Mouse (Mus musculus): ENCODE results near the gene Adgrl3. TPM values are rescaled to one million over a fixed set of nuclear protein-coding genes. Genes with fewer than 3 reads are reported as not detected.
"Not testable (repeated sequence)": the region's sequence is repeated elsewhere in the genome, so short reads cannot be mapped to it uniquely, and the experiment has no call there.

The Adgrl3 gene
- polyA plus RNA-seq, 1 experiment, result 63.0 TPM

DNA sequence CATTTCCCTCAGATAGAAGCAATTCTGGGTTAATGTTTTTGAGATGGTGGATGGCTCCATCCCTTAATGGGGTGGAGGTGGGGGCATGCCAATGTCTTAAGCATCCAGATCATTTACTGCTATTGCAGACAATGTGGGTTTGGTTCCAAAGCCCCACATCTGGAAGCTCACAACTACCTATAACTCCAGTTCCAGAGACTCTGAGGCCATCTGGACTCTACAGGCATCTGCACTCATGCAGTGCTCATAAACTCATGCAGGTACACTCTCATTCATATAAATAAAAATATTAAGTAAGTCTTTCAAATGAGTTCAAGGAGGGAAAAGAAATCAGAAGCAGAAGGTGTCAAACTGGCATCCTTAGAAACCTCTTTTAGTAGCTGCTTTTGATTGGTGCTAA, 530.3 kb downstream of the Adgrl3 start:
- Histone ChIP-seq H3K4me3 (ENCODE audit: insufficient read depth, low read length) (no peak overlapping the region), H3K4me1 (ENCODE audit: control insufficient read depth, insufficient read depth, low read length) (no peaks in the 10 kb centered on the region), H3K27ac (ENCODE audit: insufficient read depth, low read length) (no peak overlapping the region)
- TF ChIP-seq POLR2A (IDR thresholded peaks at IDR 0.05; ENCODE audit: extremely low read depth, insufficient read depth, low read length) (no peak), CTCF (IDR thresholded peaks at IDR 0.05; ENCODE audit: extremely low read depth, insufficient read depth, low read length) (no peak)

DNA sequence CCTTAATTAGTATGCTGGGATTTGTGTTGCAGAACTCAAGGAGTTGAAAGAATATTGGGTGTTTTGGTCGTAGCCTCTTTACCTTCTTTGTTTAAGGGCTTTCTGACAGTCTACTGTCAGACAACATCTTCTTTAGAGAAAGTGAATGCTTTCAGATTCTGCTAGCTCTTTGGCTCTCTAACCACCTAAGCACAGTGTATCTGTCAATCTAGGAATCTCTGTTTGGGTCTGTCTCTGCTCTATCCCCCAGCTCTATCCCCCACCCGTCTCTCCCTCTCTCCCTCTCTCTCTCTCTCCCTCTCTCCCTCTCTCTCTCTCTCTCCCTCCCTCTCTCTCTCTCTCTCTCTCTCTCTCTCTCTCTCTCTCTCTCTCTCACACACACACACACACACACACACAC, 535.2 kb downstream of the Adgrl3 start:
- H3K4me3 ChIP-seq (ENCODE audit: insufficient read depth, low read length); H3K4me1 ChIP-seq (ENCODE audit: control insufficient read depth, insufficient read depth, low read length); H3K27ac ChIP-seq (ENCODE audit: insufficient read depth, low read length): not testable (repeated sequence)

DNA sequence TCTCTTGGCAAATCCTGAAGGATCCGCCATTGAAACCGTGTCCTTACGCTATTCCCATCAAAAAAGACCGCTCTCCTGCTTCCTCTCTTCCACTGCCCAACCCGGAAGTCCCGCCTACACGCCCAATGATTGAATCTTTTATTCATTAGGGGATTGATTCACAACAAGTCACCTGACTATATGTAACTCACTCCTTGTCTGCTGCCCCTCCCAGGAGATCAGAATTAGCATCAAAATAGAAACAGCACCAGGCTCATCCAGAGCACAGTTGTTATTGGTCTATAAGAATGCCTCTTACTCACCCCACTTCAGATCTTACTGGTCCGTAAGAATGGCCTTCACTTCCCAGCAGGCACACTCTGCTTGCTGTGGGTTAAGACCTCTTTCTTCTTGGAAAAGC, 536.1 kb downstream of the Adgrl3 start:
- Histone ChIP-seq H3K4me3 (ENCODE audit: insufficient read depth, low read length) (no peak overlapping the region), H3K27ac (ENCODE audit: insufficient read depth, low read length) (no peak overlapping the region), H3K4me1 (ENCODE audit: control insufficient read depth, insufficient read depth, low read length) (no peaks in the 10 kb centered on the region)
- no peak for TF ChIP-seq CTCF (IDR thresholded peaks at IDR 0.05; ENCODE audit: extremely low read depth, insufficient read depth, low read length)
- no peak for TF ChIP-seq POLR2A (IDR thresholded peaks at IDR 0.05; ENCODE audit: extremely low read depth, insufficient read depth, low read length)

DNA sequence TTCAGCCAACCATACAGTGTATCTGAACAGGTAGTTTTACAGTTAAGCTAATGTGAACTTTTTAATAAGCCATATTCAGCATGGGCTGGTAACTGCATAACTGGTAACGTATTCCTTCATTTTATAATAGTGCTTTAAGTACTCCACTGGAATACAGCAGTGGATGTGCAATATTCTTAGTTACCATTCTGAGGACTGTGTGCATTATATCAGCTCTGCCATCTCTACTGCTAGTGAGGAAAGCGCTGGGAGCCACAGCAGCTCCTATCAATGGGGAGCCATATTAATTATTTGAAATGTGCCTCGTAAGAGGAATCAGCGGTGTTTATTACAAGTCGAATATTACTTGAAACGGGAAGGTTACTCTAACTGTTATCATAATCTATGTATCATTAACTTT, 539.0 kb downstream of the Adgrl3 start:
- no peak overlapping the region for H3K27ac ChIP-seq (ENCODE audit: insufficient read depth, low read length)
- no peak overlapping the region for H3K4me3 ChIP-seq (ENCODE audit: insufficient read depth, low read length)
- H3K4me1 ChIP-seq (ENCODE audit: control insufficient read depth, insufficient read depth, low read length), result no peaks in the 10 kb centered on the region
- TF ChIP-seq POLR2A (IDR thresholded peaks at IDR 0.05; ENCODE audit: extremely low read depth, insufficient read depth, low read length) (no peak), CTCF (IDR thresholded peaks at IDR 0.05; ENCODE audit: extremely low read depth, insufficient read depth, low read length) (no peak)

DNA sequence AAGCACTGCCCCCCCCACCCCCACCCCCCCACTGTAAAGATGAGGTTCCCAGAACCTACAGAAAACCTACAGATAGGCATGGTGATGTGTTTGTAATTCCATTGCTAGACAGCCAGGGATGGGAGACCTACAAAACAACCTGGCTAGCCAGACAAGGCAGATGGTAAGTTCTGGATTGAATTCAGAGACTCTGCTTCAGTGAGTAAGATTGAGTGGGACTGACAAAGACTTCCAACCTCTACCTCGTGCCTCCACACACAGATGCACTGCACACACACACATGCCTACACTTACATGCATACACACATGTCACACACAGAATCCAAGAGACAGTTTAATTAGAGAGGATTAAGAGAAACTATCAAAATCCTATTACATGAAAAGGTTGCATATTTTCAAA, 544.4 kb downstream of the Adgrl3 start:
- H3K27ac ChIP-seq (ENCODE audit: insufficient read depth, low read length), result no peak overlapping the region
- no peak overlapping the region for H3K4me3 ChIP-seq (ENCODE audit: insufficient read depth, low read length)
- TF ChIP-seq CTCF (IDR thresholded peaks at IDR 0.05; ENCODE audit: extremely low read depth, insufficient read depth, low read length), result no peak
- TF ChIP-seq POLR2A (IDR thresholded peaks at IDR 0.05; ENCODE audit: extremely low read depth, insufficient read depth, low read length), result no peak
- no peaks in the 10 kb centered on the region for H3K4me1 ChIP-seq (ENCODE audit: control insufficient read depth, insufficient read depth, low read length)

DNA sequence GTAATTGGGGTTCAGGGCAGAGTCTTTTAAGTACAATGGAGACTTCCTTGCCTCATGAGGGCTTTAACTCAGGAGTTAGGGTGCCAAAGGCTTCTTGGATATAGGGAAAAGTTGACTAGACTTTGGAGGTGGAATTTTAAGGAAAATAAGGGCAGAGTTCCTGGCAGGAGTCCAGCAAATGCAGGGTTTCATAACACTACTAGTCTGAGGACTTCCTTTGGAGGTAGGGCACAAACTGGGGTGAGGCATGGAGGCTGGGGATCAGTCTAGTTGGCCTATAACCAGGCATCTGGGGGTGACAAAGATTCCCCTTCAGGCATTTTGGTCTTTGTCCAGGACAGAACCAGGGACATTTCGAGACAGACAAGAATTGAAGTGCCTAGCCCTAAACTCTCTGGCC, 546.6 kb downstream of the Adgrl3 start:
- H3K27ac ChIP-seq (ENCODE audit: insufficient read depth, low read length), result no peak overlapping the region
- H3K4me3 ChIP-seq (ENCODE audit: insufficient read depth, low read length), result no peak overlapping the region
- no peaks in the 10 kb centered on the region for H3K4me1 ChIP-seq (ENCODE audit: control insufficient read depth, insufficient read depth, low read length)
- no peak for TF ChIP-seq POLR2A (IDR thresholded peaks at IDR 0.05; ENCODE audit: extremely low read depth, insufficient read depth, low read length)
- TF ChIP-seq CTCF (IDR thresholded peaks at IDR 0.05; ENCODE audit: extremely low read depth, insufficient read depth, low read length), result no peak

DNA sequence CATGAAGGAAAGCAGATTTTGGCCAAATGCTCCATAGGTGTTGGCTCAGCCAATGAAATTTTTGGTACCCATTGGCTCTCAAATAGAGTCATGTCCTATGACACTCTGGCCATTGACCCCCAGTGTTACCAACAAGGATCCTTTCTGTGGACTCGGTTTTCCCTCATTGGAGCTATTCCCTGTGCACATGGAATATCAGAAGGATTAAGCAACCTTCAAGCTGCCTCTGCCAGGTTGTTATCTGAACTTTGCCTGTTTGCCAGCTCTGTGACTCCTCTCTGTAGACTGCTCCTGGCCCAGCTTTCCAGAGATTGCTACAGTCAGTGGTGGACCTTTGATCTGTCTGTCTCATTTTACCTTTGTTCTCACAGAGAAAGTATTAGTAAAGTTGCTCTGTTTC, 548.8 kb downstream of the Adgrl3 start:
- H3K27ac ChIP-seq (ENCODE audit: insufficient read depth, low read length), result no peak overlapping the region
- H3K4me1 ChIP-seq (ENCODE audit: control insufficient read depth, insufficient read depth, low read length), result no peaks in the 10 kb centered on the region
- H3K4me3 ChIP-seq (ENCODE audit: insufficient read depth, low read length), result no peak overlapping the region
- no peak for TF ChIP-seq CTCF (IDR thresholded peaks at IDR 0.05; ENCODE audit: extremely low read depth, insufficient read depth, low read length)
- no peak for TF ChIP-seq POLR2A (IDR thresholded peaks at IDR 0.05; ENCODE audit: extremely low read depth, insufficient read depth, low read length)

DNA sequence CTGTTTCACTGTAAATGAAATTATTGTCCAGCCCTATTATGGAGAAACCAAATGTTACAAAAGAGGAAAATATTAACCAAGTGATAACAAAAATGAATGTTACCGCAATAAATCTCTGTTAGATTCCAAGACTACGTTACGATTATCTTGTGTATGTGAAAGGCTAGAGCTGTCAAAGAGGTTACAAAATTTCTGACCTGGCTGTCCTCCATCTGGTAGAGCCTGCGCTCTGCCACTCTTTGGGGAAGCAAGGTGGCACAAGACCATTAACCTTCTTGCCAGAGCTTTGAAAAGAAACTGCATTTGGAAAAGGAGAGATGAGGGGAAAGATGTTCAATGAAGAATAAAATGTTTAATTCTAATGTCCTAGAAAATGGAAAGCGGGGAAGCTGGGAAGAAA, 562.9 kb downstream of the Adgrl3 start:
- no peak overlapping the region for H3K4me3 ChIP-seq (ENCODE audit: insufficient read depth, low read length)
- H3K27ac ChIP-seq (ENCODE audit: insufficient read depth, low read length), result no peak overlapping the region
- H3K4me1 ChIP-seq (ENCODE audit: control insufficient read depth, insufficient read depth, low read length), result no peaks in the 10 kb centered on the region
- no peak for TF ChIP-seq CTCF (IDR thresholded peaks at IDR 0.05; ENCODE audit: extremely low read depth, insufficient read depth, low read length)
- no peak for TF ChIP-seq POLR2A (IDR thresholded peaks at IDR 0.05; ENCODE audit: extremely low read depth, insufficient read depth, low read length)

DNA sequence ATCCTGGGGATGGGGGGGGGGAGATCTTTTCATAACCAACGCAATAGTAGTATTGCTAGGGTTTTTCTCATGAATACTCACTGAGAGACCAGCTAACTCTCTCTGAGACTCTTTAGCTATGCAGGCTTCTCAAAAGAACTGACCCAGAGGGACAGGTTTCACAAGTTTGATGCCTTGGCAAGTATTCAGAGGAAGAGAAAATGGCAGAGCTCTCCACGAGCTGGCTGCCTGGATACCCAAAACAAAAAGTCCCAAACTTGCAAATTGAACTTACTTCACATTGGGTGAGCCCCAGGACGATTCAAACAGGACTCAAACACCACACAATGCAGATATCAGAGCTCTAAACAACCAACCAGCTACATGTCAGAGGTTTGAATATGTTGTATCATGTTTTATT, 563.5 kb downstream of the Adgrl3 start:
- TF ChIP-seq POLR2A (IDR thresholded peaks at IDR 0.05; ENCODE audit: extremely low read depth, insufficient read depth, low read length), result no peak
- TF ChIP-seq CTCF (IDR thresholded peaks at IDR 0.05; ENCODE audit: extremely low read depth, insufficient read depth, low read length), result no peak
- Histone ChIP-seq H3K4me3 (ENCODE audit: insufficient read depth, low read length) (no peak overlapping the region), H3K27ac (ENCODE audit: insufficient read depth, low read length) (no peak overlapping the region), H3K4me1 (ENCODE audit: control insufficient read depth, insufficient read depth, low read length) (no peaks in the 10 kb centered on the region)

DNA sequence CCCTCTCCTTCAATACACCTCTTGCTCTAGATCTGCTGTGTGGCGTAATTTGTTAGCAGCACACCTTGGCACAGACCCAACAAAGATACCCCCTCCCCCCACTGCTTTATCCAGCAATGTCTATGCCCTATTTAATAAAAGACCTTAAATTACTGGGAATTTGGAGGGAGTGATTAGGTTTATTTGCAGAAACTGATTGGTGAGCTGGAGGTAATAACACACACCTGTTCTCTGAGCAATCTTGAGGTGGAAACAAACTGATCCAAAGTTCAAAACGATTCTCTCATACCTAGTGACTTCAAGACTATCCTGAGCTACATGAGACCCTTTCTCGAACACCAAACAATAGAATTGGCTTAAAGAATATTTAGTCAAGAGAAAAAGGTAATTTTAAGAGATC, 565.0 kb downstream of the Adgrl3 start:
- no peak for TF ChIP-seq CTCF (IDR thresholded peaks at IDR 0.05; ENCODE audit: extremely low read depth, insufficient read depth, low read length)
- no peak for TF ChIP-seq POLR2A (IDR thresholded peaks at IDR 0.05; ENCODE audit: extremely low read depth, insufficient read depth, low read length)
- Histone ChIP-seq H3K4me1 (ENCODE audit: control insufficient read depth, insufficient read depth, low read length) (no peaks in the 10 kb centered on the region), H3K4me3 (ENCODE audit: insufficient read depth, low read length) (no peak overlapping the region), H3K27ac (ENCODE audit: insufficient read depth, low read length) (no peak overlapping the region)
